Mouse (Mus musculus): ENCODE measurements around the gene Grin2c.
A peak's percentile ranks its signal among the peaks of the same experiment; 100 is the strongest.

Grin2c gene

DNA sequence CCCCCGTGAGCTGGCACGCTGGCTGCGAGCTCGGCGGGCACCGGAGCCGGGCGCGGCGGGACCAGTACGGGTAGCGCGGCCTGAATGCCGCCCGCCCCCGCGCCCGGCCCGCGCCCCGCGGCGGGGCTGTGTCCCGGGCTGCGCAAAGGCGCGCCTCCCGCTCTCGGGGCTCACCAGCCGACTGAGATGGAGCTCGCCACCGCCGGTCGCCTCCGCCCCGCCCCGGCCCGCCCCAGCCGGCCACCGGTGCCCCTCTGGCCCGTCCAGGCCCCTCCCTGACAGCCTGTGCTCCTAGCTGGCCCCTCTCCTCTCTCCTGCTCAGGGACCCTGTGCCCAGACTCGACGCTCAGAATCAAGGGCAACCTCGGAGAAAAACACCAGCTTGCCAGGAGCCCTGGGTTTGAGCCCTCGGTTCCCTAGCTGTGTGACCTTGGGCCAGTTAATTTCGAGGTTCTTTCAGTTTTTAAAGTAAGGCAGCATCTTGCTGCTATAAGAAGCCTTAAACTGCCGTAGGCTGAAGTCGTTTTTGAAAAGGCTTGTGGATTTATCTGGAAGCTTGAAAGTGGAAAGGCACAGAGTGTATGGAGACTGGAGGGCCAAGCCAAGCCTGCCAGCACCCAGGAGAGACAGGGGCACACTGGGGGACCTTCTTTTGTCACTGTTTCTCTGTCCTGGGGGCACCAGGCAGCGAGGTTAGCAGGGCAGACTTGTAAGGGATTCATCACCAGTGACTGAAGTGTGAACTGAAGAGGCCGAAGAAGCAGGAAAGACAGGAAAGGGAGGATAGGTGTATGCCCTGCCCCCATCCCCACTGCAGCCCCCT lies at the start of gene Grin2c:
TSS of gene Grin2c (minus strand) at position 183 of the 823 bp plus-strand sequence.
- no peak for DNase-seq (ENCODE audit: low read depth)

DNA sequence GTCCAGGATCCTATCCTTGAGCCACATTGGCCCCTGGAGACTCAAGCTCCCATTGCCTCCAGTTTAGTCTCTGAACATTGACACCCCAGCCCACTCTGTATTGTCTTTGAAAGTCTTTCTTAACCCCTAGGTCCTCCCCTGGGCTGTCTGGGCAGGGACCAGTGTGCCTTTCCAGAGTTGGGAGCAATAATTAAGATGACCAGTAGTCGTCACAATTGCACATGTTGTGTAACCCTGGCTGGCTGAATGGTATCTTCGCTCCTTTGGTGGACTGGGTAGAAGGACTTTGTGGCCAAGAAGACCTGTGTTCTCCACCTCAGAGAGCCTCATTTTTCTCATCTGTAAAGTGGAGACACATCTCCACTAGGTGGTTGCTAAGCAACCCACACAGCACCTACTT lies 47.2 kb upstream of the Grin2c start:
- no peak for DNase-seq (ENCODE audit: low read depth)

DNA sequence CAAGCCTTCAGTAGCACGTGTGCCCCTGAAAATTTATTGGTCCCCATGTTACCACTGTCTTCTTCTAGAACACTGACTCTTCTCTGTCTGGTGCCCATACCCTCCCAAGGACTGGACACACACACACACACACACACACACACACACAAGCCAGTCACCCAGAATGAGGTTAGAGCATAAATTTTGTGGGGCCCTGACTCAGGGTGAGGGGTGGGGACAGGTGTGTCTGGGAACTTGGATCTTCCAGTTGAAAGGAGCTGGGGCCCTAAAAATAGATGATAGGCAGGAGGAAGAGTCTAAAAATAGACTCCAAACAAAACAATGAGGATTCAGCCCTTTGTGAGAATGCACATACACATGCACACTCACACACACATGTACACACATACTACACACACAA lies 41.7 kb upstream of the Grin2c start:
- DNase-seq (ENCODE audit: low read depth), result no peak

DNA sequence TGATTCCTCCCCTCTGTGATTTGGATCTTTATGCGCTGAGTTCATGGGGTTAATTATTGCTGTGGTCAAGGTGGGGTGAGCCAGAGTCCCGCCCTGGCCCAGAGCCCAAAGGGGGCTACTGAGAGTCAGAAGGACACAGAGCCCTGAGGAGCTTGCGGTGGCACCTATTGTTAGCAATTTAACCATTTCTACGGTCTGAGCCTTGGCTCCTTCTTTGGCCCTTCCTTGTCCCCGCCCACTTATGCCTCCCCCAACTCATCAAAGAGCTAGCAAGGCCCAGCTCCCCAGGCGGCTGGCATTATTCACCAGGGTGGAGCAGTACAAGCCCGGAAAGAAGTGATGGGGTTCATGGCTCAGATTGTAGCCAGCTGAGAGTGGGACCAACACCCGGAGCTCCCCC lies 39.8 kb upstream of the Grin2c start, which contains the start of gene Otop2:
TSS of gene Otop2 (plus strand) at position 301 of the 400 bp plus-strand sequence.
- DNase-seq (ENCODE audit: low read depth), result no peak

DNA sequence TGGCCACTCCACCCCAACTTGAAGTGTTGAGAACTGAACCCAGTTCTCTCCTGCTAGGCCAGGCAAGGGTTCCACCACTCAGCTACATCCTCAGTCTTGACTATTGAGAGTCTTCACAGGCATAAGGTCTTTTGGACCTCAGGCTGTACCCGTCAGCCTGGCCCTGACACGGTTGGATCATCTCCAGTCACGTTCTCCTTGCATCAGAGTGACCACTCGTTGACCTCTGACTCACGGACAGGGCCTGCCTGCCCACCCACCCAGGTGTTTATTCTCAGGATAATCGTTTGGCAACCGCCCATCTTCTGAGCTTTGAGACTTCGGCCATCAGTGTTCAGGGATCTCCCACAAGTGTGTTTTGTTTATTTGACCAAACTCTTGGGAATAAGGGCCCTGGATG lies 36.1 kb upstream of the Grin2c start:
- DNase-seq (ENCODE audit: low read depth), result no peak

DNA sequence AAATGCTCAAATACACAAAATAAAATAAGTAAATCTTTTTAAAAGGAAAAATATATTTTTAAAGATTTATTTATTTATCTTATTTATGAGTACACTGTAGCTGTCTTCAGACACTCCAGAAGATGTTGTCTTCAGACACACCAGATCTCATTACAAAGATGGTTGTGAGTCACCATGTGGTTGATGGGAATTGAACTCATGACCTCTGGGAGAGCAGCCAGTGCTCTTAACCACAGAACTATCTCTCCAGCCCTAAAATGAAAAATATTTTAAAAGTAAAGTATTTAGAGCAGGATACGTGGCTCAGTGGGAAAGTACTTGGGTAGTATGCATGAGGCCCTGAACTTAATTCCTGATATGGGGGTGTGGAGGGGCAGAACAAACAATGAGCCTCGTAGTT lies 34.3 kb upstream of the Grin2c start:
- DNase-seq (ENCODE audit: low read depth), result no peak

DNA sequence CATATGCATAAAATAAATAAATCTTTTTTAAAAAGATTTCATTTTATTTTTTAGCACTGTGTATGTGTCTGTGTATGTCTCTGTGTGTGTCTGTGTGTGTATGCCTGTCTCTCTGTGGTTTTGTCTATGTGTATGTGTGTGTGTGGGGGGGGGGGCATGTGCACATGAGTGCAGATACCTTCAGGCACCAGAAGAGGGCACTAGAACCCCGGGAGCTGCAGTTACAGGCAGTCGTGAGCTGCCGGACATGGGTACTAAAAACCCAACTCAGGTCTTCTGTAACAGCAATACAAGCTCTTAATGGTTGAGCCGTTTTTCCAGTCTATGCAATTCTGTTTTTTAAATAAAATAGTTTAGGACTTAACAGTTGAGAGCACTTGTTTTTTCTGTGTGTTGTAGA lies 33.7 kb upstream of the Grin2c start:
- no peak for DNase-seq (ENCODE audit: low read depth)

DNA sequence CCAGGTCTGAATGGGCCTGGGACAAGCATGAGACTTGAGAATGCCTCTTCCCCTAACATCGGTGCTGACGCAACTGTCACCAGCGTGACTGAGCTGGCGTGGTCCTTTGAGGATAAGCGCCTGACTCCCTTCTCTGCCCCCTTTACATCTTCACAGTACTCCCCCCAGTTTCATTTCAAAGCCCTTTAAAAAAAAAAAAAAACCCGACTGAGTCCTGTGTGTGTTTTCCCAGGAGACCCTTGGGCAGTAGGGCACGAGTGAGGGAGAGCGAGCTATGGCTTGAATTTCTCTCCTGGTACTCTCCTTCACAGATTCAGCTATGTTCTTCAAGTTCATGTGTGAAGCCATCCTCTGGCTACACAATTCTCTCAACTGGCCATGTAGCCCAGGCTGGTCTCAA lies 31.1 kb upstream of the Grin2c start:
- DNase-seq (ENCODE audit: low read depth), result no peak

DNA sequence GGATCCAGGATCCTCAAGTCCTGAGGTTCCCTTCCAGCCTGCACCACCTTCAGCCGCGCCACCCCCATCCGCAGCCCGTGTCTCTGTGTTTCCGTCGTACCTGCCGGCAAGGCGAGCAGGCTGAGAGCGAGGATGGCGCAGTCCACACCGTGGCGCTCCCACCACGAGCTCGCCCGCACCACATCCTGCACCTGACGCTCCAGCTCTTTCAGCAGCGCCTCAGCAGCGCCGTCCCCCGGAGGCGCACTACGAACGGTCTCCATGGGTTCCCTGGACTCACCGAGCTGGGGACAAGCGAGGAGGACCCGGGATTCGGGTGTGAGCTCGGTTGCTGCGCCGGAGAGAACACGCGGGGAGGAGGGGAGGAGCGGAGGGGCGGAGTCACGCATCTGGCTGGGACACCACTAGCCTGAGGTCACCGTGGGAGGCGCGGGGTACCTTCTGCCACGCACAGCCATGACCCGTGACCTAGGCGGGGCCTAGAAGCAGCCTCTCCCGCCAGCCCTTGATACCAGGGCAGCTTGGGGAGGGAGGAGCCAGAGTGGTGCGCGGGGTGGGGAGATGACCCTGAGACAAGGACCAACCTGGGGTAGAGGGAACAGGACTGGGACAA lies 30.3 kb upstream of the Grin2c start, which contains the start of gene Fads6:
TSS of gene Fads6 (minus strand) at position 450 of the 613 bp plus-strand sequence.
- peak; percentile 87 for DNase-seq (ENCODE audit: low read depth)

DNA sequence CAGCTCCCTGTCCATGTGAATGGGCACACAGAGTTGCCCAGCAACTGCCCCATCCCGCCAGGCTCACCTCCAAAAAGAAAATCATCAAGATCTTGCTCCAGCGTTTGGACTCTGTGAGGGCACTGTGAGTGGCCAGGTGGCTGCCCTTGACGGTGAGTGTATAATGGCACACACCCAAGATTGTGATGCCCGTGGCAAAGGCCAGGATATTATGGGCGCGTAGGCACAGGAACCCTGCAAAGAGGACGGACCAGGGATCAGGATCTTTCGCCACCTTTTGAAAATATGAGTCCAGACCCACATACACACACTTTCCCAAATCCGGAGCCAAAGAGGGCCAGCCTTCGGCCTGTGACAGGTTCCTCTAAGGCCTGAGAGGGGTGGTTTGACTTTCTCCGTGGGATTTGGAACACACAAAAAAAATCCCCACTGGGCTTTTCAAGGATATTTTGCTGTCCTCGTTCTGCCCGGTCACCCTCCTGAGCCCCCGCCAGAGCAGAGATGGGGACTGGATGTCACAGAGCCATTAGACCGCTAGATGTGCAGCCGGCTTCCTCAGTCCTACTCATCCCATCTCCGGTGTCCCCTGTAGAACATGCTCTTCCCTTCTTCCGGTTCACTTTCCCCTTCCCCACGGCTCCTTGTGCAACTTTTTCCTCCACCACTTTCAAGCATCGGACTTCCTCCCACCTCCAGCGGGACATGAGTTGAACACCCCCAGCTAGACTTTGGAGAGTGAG lies 29.6 kb upstream of the Grin2c start:
- no peak for DNase-seq (ENCODE audit: low read depth)

DNA sequence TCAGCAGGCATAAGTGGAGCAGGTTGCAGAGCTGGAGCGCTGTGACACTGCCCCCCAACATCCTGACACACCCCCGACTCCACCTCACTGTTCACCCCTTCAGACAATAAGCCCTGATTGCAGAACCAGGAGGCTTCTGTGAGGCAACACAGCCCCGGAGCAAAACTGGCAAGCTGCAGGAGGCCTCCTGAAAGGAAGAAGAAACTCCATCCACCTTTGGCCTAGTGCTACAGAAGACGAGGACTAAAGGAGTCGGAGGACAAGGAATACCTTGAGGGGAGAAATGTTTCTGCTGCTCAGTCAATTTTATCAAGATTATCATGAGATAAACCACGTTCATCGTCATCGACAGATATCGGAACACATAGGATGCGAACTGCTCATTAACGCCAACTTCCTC lies 28.9 kb upstream of the Grin2c start:
- no peak for DNase-seq (ENCODE audit: low read depth)

DNA sequence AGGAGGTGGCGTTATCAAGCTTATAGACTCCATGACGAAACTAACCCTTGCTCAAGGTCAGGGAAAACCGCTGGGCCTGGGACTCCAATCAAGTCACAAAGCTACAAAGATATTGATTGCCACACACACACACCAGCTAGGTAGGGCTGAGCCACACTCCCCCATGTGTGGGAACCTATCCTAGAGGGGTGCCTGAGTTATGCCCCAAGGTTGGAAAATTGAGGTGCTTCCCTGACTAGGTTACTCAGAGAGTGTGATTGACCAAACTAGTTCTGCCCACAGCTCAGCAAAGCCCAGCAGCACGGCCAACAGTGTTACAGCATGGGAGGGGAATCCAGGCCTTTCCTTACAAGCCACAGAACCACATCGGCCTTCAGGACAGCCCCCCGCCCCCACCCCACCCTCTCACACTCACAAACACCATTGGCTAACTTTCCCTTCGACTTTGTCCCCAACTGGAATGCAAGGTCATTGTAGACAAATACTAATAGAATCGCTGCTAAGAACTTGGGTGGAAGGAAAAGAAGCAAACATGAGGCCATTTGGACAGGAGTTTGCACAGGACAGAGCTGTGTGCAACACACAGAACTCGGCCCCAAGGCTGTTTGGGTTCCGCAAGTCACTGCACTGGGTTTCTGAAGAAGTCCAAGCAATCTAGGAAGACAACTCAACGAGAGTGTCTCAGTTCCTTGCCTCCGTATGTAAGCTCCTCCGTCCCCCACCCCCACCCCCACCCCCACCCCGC lies 25.8 kb upstream of the Grin2c start:
- no peak for DNase-seq (ENCODE audit: low read depth)

DNA sequence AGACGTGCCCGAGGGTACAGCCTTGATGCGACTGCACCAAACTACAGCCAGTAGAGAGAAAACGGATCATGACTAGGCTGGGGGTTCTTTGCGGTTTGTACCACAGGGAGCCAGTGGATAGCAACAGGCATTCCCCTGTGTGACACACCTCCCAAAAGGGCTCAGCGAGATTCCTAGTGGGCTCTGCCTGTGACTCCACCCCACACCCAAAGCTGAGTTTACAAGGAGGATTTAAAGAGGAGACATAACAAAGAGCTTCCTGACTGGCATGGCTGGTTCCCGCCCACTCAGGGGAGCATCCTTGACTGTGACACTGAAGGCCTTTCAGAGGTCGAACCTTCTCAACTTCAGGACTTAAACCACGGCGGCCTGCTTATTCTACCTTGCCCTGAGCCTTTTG lies 24.5 kb upstream of the Grin2c start:
- DNase-seq (ENCODE audit: low read depth), result no peak

DNA sequence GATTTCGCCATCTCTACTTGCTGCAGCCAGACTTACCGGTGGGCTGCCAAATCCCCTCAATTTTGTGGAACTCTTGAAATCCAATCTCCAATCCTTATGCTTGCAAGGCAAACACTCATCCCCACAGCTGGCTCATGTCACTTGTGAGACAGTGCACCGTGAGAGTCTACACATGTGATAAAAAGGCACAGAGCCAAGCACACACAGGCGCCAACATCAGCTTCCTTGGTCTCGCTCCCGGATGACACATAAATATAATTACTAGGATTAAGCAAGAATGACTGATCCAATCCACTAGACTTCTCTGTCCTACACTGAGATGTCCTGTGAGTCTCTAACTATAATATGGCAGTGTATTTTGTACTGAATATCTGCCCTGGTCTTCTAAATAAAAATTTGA lies 23.9 kb upstream of the Grin2c start:
- DNase-seq (ENCODE audit: low read depth), result no peak

DNA sequence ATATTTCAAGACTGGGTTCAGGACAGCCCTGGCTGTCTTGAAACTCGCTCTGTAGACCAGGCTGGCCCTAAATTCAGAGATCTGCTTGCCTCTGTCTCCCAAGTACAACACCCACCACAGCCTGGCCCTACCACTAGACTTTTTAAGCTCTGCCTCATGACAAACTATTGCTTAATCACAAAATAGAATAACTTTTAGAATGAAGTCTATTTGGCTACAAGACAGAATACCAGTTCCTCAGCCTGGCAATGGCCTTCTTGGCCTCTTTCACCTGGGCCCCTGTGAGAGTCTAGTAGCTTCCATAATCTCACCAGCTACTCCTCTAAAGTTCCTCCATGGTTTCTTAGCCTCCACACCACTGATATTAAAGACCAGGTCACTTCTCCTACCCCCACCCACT lies 23.3 kb upstream of the Grin2c start:
- no peak for DNase-seq (ENCODE audit: low read depth)

DNA sequence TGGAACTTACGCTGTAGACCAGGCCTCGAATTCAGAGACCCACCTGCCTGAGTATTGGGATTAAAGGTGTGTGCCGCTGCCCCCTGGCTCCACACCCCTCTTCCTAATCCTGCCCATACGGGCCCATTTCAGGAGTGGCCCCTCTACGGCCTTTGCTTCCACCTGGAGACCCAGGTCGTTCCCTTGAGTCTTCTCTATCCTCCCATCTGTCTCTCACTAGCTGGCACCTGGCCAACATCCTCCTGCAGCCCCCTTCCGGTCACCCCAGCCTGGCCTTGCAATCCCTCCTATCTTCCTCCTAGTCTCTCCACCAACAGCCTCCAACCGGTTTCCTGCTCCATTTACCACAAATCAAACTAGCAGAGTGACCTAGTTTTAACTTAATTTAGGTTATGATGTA lies 22.8 kb upstream of the Grin2c start:
- no peak for DNase-seq (ENCODE audit: low read depth)

DNA sequence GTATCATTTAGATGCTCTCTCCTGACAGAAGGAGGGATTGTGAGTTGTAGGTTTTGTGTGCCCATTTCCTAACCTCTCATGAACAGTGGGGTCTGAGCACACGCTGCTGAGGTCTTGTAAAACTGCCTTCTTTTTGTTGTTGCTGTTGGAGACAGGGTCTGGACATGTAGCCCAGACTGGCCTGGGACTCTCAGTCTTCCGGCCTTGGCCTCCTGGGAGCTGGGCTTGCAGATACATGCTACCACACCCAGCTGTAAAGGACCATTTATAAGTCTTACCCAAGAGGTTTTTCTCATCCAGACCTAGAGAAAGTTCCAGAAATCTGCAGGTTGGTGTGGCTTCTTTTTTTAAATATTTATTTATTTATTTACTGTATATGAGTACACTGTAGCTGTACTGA lies 21.3 kb upstream of the Grin2c start:
- DNase-seq (ENCODE audit: low read depth), result no peak

DNA sequence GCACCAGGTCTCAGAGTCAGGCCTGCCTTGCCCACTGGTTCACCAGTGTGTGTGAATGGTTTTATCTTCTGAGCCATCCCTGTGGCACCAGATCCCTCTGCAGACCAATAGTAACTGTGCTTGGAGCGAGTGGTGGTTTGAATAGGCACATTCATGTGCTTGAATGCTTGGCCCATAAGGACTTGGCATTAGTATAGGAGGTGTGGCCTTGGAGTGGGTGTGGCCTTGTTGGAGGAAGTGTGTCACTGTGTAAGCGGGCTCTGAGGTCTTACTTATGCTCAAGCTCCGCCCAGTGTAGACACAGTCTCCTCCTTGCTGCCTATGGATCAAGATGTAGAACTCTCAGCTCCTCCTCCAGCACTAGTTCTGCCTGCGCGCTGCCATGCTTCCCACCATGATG lies 20.3 kb upstream of the Grin2c start:
- DNase-seq (ENCODE audit: low read depth), result no peak

DNA sequence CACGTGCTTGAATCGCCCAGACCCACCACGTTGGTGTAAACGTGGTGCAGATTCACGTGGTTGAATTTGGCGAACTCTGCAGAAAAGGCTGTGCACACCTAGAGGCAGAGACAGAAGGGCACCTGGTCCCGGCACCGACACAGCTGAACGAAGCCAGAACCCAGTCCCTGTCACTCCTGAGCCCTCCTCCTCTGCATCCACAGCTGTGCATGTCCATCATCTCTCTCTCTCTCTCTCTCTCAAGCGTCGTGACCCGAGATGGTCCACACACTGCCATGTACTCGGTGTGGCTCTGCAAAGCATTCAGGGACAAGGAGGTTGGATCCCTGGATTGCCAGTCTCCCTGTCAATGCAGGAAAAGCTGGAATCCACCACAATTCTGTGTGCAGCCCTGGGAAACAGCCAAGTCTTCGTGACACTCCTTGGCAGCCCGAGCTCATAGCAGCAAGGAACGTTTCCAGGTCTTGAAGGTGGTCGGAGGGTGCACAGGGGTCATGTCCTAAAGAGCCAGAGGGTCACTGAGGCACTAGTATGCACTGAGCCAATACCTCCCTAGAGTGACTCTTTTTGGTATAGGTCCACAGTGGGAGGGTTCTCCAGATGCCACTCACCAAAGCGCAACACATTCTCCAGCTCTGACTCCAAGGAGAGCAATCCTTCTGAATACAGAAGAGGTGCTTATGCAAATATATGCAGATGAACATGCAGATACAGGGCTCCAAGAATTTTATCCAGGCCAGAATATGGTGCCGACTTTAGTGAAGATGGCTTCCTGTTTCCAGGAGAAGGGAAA lies 19.4 kb upstream of the Grin2c start:
- DNase-seq (ENCODE audit: low read depth), result no peak

DNA sequence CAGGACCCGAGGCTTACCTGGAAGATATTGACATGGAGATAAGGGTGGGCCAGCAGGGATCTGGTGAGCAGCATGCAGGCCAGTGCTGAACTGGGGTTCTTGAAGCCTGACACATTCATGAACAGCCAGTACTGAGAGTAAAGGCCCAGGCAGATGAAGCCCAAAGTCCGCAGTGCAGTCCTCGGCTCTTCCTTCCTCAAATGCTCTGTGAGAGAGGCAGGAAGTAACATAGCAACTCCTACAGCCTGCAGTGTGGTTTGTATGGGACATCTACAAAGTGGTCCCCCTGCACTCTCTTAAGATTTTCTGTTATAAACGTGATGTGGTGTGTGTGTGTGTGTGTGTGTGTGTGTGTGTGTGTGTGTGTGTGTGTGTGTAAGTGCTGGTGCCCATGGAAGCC lies 18.2 kb upstream of the Grin2c start:
- no peak for DNase-seq (ENCODE audit: low read depth)

DNA sequence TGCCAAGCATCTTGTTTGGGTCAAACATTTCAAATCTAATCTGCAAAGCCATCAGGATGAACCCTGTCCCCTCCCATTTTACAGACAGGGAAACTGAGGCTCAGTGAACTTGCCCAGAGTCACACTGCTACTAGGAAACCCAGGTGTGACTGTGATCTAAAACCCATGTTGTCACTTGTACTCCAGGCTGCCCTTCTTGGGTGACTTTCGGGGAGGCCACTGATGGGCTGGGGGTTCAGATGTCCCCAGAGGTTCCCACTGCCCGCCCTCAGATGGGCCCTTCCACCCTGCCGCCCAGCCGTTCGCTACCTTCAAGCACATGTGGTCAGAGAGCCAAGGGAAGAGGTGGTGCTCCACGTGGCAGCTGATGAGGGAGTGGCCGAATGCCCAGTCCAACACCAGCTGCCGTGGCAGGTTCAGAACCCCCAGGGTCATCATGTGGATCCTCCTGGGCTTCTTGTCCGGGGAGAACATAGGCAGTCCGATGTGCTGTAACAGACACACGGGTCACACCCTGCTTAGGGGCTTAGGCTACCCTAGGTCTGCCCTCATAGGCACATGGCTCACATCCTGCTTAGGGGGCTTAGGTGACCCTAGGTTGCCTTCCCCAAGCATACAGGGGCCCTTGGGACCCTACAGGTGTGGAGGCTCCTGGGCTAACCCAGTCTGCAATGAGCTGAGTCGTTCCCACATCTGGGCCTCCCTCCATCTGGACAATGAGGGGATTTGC lies 17.0 kb upstream of the Grin2c start:
- DNase-seq (ENCODE audit: low read depth), result no peak

Measured in naive thymus-derived CD4-positive, alpha-beta T cell, adult 2 months (primary cell).